Mouse (Mus musculus): ENCODE results near the gene Ank2.

- no peak for TF ChIP-seq GATA1 (IDR thresholded peaks at IDR 0.05; ENCODE audit: borderline replicate concordance, low read length)
- TF ChIP-seq FLI1 (IDR thresholded peaks at IDR 0.05; ENCODE audit: low read length) = no peak
Observed at GRCm38 (mm10) chr3:127093631-127094030, 405.5 kb downstream of the Ank2 start.
